Mouse (Mus musculus): ENCODE results near the gene Gdf9. TPM values are rescaled to one million over a fixed set of nuclear protein-coding genes. Genes with fewer than 3 reads are reported as not detected.
A peak's percentile ranks its signal among the peaks of the same experiment; 100 is the strongest.
"Not testable (repeated sequence)": the region's sequence is repeated elsewhere in the genome, so short reads cannot be mapped to it uniquely, and the experiment has no call there.

Gdf9 gene
- polyA plus RNA-seq, 1 experiment: 2.5 TPM

DNA sequence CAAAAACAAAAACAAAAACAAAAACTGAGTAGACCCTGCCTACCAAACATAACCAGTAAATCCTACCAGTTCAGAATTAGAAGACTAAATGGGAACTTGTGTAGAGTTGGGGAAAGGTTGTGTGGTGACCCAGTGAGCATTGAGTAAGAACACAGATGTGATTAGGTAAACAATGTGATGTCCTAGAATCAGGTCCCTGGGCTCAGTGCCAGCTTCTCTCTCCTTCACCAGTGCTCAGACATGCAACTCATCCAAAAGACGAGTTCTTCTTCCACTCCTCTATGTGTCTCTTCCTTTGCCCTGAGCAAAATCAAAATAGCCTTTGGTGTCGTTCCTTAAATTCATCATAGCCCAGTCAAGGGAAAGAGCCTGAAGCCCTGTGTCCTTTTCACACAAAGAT lies 6.0 kb upstream of the Gdf9 start:
- TF ChIP-seq CTCF (IDR thresholded peaks at IDR 0.05; ENCODE audit: borderline replicate concordance, insufficient read depth, low read depth, low read length) (no peak), POLR2A (IDR thresholded peaks at IDR 0.05; ENCODE audit: borderline replicate concordance, insufficient read depth, low read length) (no peak)
- 77% methylated on average over 2 of the region's 2 CpGs for WGBS
- H3K4me3 ChIP-seq (replicated peaks; ENCODE audit: insufficient read depth, low read depth, low read length): no peak overlapping the region

DNA sequence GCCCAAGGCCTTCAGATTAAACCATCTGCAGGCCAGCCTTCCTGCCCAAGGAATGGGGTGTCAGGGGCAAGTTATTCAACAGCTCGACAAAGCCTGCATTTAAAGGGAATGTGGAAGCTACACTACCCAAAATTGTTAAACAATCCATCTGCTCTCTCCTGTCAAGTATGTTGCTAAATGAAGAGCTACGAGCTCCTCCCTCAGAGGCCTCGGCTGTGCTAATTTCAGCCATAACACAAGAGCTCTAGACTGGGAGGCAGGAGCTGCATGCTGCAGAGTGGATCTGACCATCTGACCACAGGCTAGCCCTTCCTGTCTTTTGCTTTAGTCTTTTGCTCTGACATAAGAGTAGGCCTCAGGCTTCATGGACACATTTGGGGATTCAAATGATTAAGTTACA lies 5.6 kb upstream of the Gdf9 start:
- Histone ChIP-seq H3K4me1 (ENCODE audit: control insufficient read depth, insufficient read depth, low read length) (peaks cover 7% of the 10 kb centered on the region; the same call in 1 of the 2 replicates), H3K4me3 (replicated peaks; ENCODE audit: insufficient read depth, low read depth, low read length) (no peak overlapping the region), H3K27me3 (ENCODE audit: control insufficient read depth, insufficient read depth, low read length) (no peaks in the 10 kb centered on the region), H3K27ac (ENCODE audit: insufficient read depth, low read length) (no peak overlapping the region)
- 75% methylated on average over 3 of the region's 3 CpGs for WGBS
- TF ChIP-seq POLR2A (IDR thresholded peaks at IDR 0.05; ENCODE audit: borderline replicate concordance, insufficient read depth, low read length) (no peak), CTCF (IDR thresholded peaks at IDR 0.05; ENCODE audit: borderline replicate concordance, insufficient read depth, low read depth, low read length) (no peak)
- DNase-seq: no peak

More for the DNA sequence above, 6.0 kb upstream of the Gdf9 start:
- peaks cover 7% of the 10 kb centered on the region; the same call in 1 of the 2 replicates for H3K4me1 ChIP-seq (ENCODE audit: control insufficient read depth, insufficient read depth, low read length)
- DNase-seq: no peak
- H3K27me3 ChIP-seq (ENCODE audit: control insufficient read depth, insufficient read depth, low read length): no peaks in the 10 kb centered on the region
- no peak overlapping the region for H3K27ac ChIP-seq (ENCODE audit: insufficient read depth, low read length)

DNA sequence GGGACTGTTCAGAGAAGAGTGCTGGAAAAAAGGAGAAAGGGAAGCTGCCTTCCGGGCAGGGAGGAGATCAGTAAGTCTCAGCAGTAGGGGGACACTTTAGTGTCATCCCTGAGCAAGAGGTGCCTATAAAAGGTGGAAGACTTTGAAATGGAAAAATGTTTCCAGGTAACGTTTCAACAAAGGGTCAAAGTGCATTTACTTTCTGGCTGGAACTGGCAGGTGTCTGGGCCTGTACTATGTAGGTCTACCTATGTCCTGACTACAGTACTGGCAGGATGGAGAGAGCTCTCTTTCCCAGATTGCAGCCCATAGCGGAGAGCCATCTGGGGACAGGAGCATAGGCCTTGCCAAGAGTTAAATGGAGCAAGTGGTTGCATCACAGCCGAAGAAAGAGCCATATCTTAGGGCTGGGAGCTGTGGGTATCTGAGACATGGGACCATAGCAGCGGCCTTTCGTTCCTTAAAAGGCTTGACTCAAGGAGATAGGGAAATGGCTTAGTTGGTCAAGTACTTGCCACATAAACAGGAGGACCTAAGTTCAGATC lies 5.0 kb upstream of the Gdf9 start:
- DNase-seq: peak; percentile 35 to 57
- Histone ChIP-seq H3K4me1 (ENCODE audit: control insufficient read depth, insufficient read depth, low read length) (peaks cover 7% of the 10 kb centered on the region; the same call in 1 of the 2 replicates), H3K27ac (ENCODE audit: insufficient read depth, low read length) (no peak overlapping the region), H3K4me3 (replicated peaks; ENCODE audit: insufficient read depth, low read depth, low read length) (no peak overlapping the region), H3K27me3 (ENCODE audit: control insufficient read depth, insufficient read depth, low read length) (no peaks in the 10 kb centered on the region)
- WGBS: 55% methylated on average over 6 of the region's 6 CpGs
- no peak for TF ChIP-seq CTCF (IDR thresholded peaks at IDR 0.05; ENCODE audit: borderline replicate concordance, insufficient read depth, low read depth, low read length)

DNA sequence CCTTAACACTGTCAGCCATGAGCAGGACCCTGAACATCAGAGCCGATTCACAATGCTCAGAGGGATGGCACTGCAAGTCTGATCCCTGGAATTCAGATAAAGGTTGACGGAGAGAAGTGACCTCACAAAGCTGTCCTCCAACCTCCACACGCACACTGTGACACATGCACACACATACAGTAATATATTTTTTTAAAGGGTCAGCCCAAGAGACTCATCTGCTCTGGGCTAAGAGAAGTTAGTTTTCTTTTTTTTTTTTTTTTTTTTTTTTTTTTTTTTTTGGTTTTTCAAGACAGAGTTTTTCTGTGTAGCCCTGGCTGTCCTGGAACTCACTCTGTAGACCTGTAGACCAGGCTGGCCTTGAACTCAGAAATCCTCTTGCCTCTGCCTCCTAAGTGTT lies 3.9 kb upstream of the Gdf9 start:
- H3K4me3 ChIP-seq (replicated peaks; ENCODE audit: insufficient read depth, low read depth, low read length); H3K4me1 ChIP-seq (ENCODE audit: control insufficient read depth, insufficient read depth, low read length); H3K27me3 ChIP-seq (ENCODE audit: control insufficient read depth, insufficient read depth, low read length); H3K27ac ChIP-seq (ENCODE audit: insufficient read depth, low read length); DNase-seq: not testable (repeated sequence)
- 78% methylated on average over 3 of the region's 3 CpGs for WGBS

DNA sequence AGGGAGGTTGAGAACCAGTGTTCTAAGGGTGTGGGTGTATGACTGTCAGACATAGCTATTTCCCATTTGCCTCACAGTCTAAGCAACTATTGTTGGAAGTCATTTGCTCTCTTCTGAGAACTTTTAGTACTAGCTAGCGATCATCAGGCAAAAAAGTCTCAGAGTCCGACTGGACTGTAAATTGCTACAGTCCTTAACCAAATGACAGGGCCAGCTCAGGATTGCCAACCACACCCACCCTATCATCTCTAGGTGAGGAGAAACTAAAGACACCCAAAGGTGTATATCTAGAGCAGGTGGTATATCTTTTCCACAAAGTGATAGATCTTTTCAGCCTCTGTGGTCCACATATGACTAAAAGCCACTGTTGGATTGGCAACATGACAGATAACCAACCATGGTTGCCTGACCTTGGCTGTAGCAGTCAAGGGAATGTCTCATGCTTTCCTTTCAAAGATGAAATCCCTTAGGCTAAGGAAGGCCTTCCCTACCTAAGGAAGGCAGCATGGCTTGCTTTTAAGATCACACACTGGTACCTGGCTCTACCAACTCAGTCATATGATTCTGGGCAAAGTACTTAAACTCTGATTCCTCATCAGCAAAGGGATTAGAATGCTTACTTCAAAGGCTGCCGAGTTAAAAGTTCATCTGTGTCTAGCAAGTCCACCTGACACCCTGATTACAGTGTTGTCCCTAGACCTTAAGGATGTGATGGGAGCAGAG lies 2.7 kb upstream of the Gdf9 start:
- H3K4me1 ChIP-seq (ENCODE audit: control insufficient read depth, insufficient read depth, low read length): peaks cover 7% of the 10 kb centered on the region; the same call in 1 of the 2 replicates
- no peak overlapping the region for H3K27ac ChIP-seq (ENCODE audit: insufficient read depth, low read length)
- H3K4me3 ChIP-seq (replicated peaks; ENCODE audit: insufficient read depth, low read depth, low read length): no peak overlapping the region
- TF ChIP-seq CTCF (IDR thresholded peaks at IDR 0.05; ENCODE audit: borderline replicate concordance, insufficient read depth, low read depth, low read length) (no peak), POLR2A (IDR thresholded peaks at IDR 0.05; ENCODE audit: borderline replicate concordance, insufficient read depth, low read length) (peak; percentile 10; the same call in 1 of the 2 replicates)
- H3K27me3 ChIP-seq (ENCODE audit: control insufficient read depth, insufficient read depth, low read length): no peaks in the 10 kb centered on the region
- no peak for DNase-seq
- WGBS: 88% methylated on average over 3 of the region's 3 CpGs

DNA sequence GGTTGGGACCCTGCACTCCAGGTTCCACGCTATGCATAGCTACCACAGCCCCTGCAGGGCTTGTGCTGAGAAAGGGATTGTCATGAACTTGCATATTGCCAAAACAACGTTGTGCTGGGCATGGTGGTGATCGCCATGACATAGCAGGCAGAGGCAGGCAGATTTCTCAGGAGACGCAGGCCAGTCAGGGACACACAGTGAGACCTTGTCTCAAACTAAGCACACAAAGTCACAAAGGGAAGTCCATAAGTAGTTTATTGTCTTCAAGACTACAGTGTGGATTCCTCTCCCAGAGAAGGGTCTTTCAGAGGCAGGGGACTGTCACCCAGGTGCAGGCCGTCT lies 2.1 kb upstream of the Gdf9 start:
- Histone ChIP-seq H3K27me3 (ENCODE audit: control insufficient read depth, insufficient read depth, low read length) (no peaks in the 10 kb centered on the region), H3K27ac (ENCODE audit: insufficient read depth, low read length) (no peak overlapping the region), H3K4me1 (ENCODE audit: control insufficient read depth, insufficient read depth, low read length) (peaks cover 7% of the 10 kb centered on the region; the same call in 1 of the 2 replicates), H3K4me3 (replicated peaks; ENCODE audit: insufficient read depth, low read depth, low read length) (no peak overlapping the region)
- WGBS: 94% methylated on average over 5 of the region's 5 CpGs
- no peak for TF ChIP-seq POLR2A (IDR thresholded peaks at IDR 0.05; ENCODE audit: borderline replicate concordance, insufficient read depth, low read length)
- TF ChIP-seq CTCF (IDR thresholded peaks at IDR 0.05; ENCODE audit: borderline replicate concordance, insufficient read depth, low read depth, low read length): no peak
- DNase-seq: no peak

DNA sequence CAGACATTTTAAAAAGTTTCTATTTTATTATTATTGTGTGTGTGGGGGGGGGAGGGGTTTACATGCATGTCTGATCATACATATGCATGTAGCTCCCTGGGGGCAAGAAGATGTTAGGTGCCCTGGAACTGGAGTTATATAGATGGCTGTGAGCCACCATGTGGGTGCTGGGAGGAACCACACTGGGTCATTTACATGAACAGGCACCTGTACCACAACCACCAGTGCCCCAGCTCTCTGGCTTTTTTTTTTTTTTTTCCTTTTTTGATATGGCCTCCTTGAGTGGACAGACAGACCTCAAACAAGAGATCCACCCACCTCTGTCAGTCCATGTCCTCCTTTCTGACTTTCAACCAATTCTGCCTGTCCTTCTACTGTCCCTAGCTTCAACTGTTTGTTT lies 1.6 kb upstream of the Gdf9 start:
- Histone ChIP-seq H3K4me1 (ENCODE audit: control insufficient read depth, insufficient read depth, low read length) (peaks cover 7% of the 10 kb centered on the region; the same call in 1 of the 2 replicates), H3K4me3 (replicated peaks; ENCODE audit: insufficient read depth, low read depth, low read length) (peak overlapping the region; percentile 89), H3K27me3 (ENCODE audit: control insufficient read depth, insufficient read depth, low read length) (no peaks in the 10 kb centered on the region), H3K27ac (ENCODE audit: insufficient read depth, low read length) (no peak overlapping the region)
- no peak for TF ChIP-seq CTCF (IDR thresholded peaks at IDR 0.05; ENCODE audit: borderline replicate concordance, insufficient read depth, low read depth, low read length)
- no peak for TF ChIP-seq POLR2A (IDR thresholded peaks at IDR 0.05; ENCODE audit: borderline replicate concordance, insufficient read depth, low read length)
- no peak for DNase-seq

DNA sequence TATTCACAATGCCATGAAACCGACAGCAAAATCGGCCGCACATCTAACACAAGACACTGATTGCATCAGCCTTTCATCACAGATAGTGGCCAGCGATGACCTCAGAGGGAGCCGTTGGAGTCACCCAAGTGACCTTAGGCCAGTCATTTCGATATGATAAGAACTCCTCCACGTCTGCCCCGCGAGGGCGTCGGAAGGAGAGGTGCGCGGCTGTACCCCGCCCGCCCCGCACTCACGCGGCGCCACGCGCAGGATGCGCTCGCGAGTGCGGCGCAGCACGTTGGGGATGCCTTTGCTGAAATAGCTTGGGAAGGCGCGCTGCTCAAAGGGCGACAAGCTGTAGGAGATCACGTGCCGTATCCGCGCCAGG lies 538 bp upstream of the Gdf9 start:
- WGBS: under 1% methylated on average over 34 of the region's 34 CpGs
- peak overlapping the region; percentile 65 for H3K27ac ChIP-seq (ENCODE audit: insufficient read depth, low read length)
- peak overlapping the region; percentile 89 for H3K4me3 ChIP-seq (replicated peaks; ENCODE audit: insufficient read depth, low read depth, low read length)
- TF ChIP-seq POLR2A (IDR thresholded peaks at IDR 0.05; ENCODE audit: borderline replicate concordance, insufficient read depth, low read length) (no peak), CTCF (IDR thresholded peaks at IDR 0.05; ENCODE audit: borderline replicate concordance, insufficient read depth, low read depth, low read length) (no peak)
- peaks cover 7% of the 10 kb centered on the region; the same call in 1 of the 2 replicates for H3K4me1 ChIP-seq (ENCODE audit: control insufficient read depth, insufficient read depth, low read length)
- no peaks in the 10 kb centered on the region for H3K27me3 ChIP-seq (ENCODE audit: control insufficient read depth, insufficient read depth, low read length)
- no peak for DNase-seq
